Mouse (Mus musculus): ENCODE results near the gene Spcs3. TPM values are rescaled to one million over a fixed set of nuclear protein-coding genes. Genes with fewer than 3 reads are reported as not detected.

The Spcs3 gene
- polyA plus RNA-seq (2012; rRNA removed), result 6.6 and 13.4 TPM in 2 replicates

- TF ChIP-seq CTCF (IDR thresholded peaks at IDR 0.05; ENCODE audit: insufficient read depth, low read length), result no peak
- TF ChIP-seq POLR2A (IDR thresholded peaks at IDR 0.05; ENCODE audit: borderline replicate concordance, extremely low read depth, low read depth, low read length), result peak; percentile 68; the same call in 1 of the 2 replicates
- H3K4me3 ChIP-seq (replicated peaks; ENCODE audit: extremely low read depth, low read depth, low read length), result peak within 1 kb of the TSS; percentile 78
- under 1% methylated on average over 87 of the region's 89 CpGs for WGBS
- H3K4me1 ChIP-seq (ENCODE audit: control insufficient read depth, insufficient read depth, low read length), result no peaks in the 10 kb centered on the region; the same call in 1 of the 2 replicates
- peak; percentile 94 for DNase-seq
Measured at GRCm38 (mm10) chr8:54529382-54530296, at the start of gene Spcs3, which contains the start of gene Asb5. TSS of gene Spcs3 (minus strand) at chr8:54529998. TSS of gene Asb5 (plus strand) at chr8:54529580.

GRCm38 (mm10) chr8:54570618-54571609 is 41.1 kb upstream of the Spcs3 start:
- H3K4me3 ChIP-seq (replicated peaks; ENCODE audit: extremely low read depth, low read depth, low read length), result no peak overlapping the region
- DNase-seq, result no peak
- WGBS, result 61% methylated on average over 15 of the region's 15 CpGs
- no peak for TF ChIP-seq POLR2A (IDR thresholded peaks at IDR 0.05; ENCODE audit: borderline replicate concordance, extremely low read depth, low read depth, low read length)
- TF ChIP-seq CTCF (IDR thresholded peaks at IDR 0.05; ENCODE audit: insufficient read depth, low read length), result no peak
- H3K4me1 ChIP-seq (ENCODE audit: control insufficient read depth, insufficient read depth, low read length), result no peaks in the 10 kb centered on the region

GRCm38 (mm10) chr8:54567168-54567567 is 37.4 kb upstream of the Spcs3 start:
- no peak for TF ChIP-seq CTCF (IDR thresholded peaks at IDR 0.05; ENCODE audit: insufficient read depth, low read length)
- TF ChIP-seq POLR2A (IDR thresholded peaks at IDR 0.05; ENCODE audit: borderline replicate concordance, extremely low read depth, low read depth, low read length), result no peak
- 33% methylated on average over 2 of the region's 2 CpGs for WGBS
- DNase-seq, result no peak
- Histone ChIP-seq H3K4me1 (ENCODE audit: control insufficient read depth, insufficient read depth, low read length) (no peaks in the 10 kb centered on the region), H3K4me3 (replicated peaks; ENCODE audit: extremely low read depth, low read depth, low read length) (no peak overlapping the region)

GRCm38 (mm10) chr8:54565603-54566260 is 35.9 kb upstream of the Spcs3 start:
- WGBS, result 84% methylated on average over 7 of the region's 7 CpGs
- no peaks in the 10 kb centered on the region for H3K4me1 ChIP-seq (ENCODE audit: control insufficient read depth, insufficient read depth, low read length)
- TF ChIP-seq POLR2A (IDR thresholded peaks at IDR 0.05; ENCODE audit: borderline replicate concordance, extremely low read depth, low read depth, low read length) (no peak), CTCF (IDR thresholded peaks at IDR 0.05; ENCODE audit: insufficient read depth, low read length) (no peak)
- H3K4me3 ChIP-seq (replicated peaks; ENCODE audit: extremely low read depth, low read depth, low read length), result no peak overlapping the region
- DNase-seq, result no peak

- Histone ChIP-seq H3K4me3 (replicated peaks; ENCODE audit: extremely low read depth, low read depth, low read length) (no peak overlapping the region), H3K4me1 (ENCODE audit: control insufficient read depth, insufficient read depth, low read length) (no peaks in the 10 kb centered on the region)
- TF ChIP-seq CTCF (IDR thresholded peaks at IDR 0.05; ENCODE audit: insufficient read depth, low read length) (no peak), POLR2A (IDR thresholded peaks at IDR 0.05; ENCODE audit: borderline replicate concordance, extremely low read depth, low read depth, low read length) (no peak)
- 74% methylated on average over 1 of the region's 1 CpGs for WGBS
- DNase-seq, result no peak
Measured at GRCm38 (mm10) chr8:54565181-54565580, 35.4 kb upstream of the Spcs3 start.

GRCm38 (mm10) chr8:54562137-54562536 is 32.3 kb upstream of the Spcs3 start:
- TF ChIP-seq CTCF (IDR thresholded peaks at IDR 0.05; ENCODE audit: insufficient read depth, low read length) (no peak), POLR2A (IDR thresholded peaks at IDR 0.05; ENCODE audit: borderline replicate concordance, extremely low read depth, low read depth, low read length) (no peak)
- 29% methylated on average over 4 of the region's 4 CpGs for WGBS
- no peak for DNase-seq
- H3K4me1 ChIP-seq (ENCODE audit: control insufficient read depth, insufficient read depth, low read length), result no peaks in the 10 kb centered on the region
- H3K4me3 ChIP-seq (replicated peaks; ENCODE audit: extremely low read depth, low read depth, low read length), result no peak overlapping the region

GRCm38 (mm10) chr8:54554921-54555320 is 25.1 kb upstream of the Spcs3 start:
- no peak for DNase-seq
- WGBS, result 70% methylated on average over 2 of the region's 2 CpGs
- Histone ChIP-seq H3K4me1 (ENCODE audit: control insufficient read depth, insufficient read depth, low read length) (no peaks in the 10 kb centered on the region), H3K4me3 (replicated peaks; ENCODE audit: extremely low read depth, low read depth, low read length) (no peak overlapping the region)
- TF ChIP-seq POLR2A (IDR thresholded peaks at IDR 0.05; ENCODE audit: borderline replicate concordance, extremely low read depth, low read depth, low read length) (no peak), CTCF (IDR thresholded peaks at IDR 0.05; ENCODE audit: insufficient read depth, low read length) (no peak)

GRCm38 (mm10) chr8:54550026-54550574 is 20.3 kb upstream of the Spcs3 start:
- no peaks in the 10 kb centered on the region for H3K4me1 ChIP-seq (ENCODE audit: control insufficient read depth, insufficient read depth, low read length)
- no peak for TF ChIP-seq CTCF (IDR thresholded peaks at IDR 0.05; ENCODE audit: insufficient read depth, low read length)
- TF ChIP-seq POLR2A (IDR thresholded peaks at IDR 0.05; ENCODE audit: borderline replicate concordance, extremely low read depth, low read depth, low read length), result no peak
- H3K4me3 ChIP-seq (replicated peaks; ENCODE audit: extremely low read depth, low read depth, low read length), result no peak overlapping the region
- 89% methylated on average over 12 of the region's 12 CpGs for WGBS
- no peak for DNase-seq

Data from lung, adult 2 months (tissue).